Mouse (Mus musculus) kidney, embryonic 14.5 days (tissue): Measurements from ENCODE around the gene Smarca4. TPM values are rescaled to one million over a fixed set of nuclear protein-coding genes. Genes with fewer than 3 reads are reported as not detected.

ENCODE experiments used
- ATAC-seq: fragments of 200-750 bp; cut with Nextera tagmentation; 2 replicates; pipeline ENCODE4 v1.8.0; 2017; ENCODE audit warnings: moderate number of reproducible peaks, mild to moderate bottlenecking, moderate TSS enrichment, moderate library complexity; ENCODE audit not compliant: low FRiP score, low TSS enrichment
- H3K27ac ChIP-seq: fragments of 300-500 bp; sonication (generic); 2 replicates; pipeline ENCODE4 v1.5.1; 2014; ENCODE audit warnings: low read depth, mild to moderate bottlenecking, low read length, moderate library complexity, mixed read lengths
- H3K27me3 ChIP-seq: fragments of 300-500 bp; sonication (generic); 2 replicates; pipeline ENCODE4 v1.6.1; 2014; ENCODE audit warnings: mild to moderate bottlenecking, low read length; ENCODE audit not compliant: control insufficient read depth, insufficient read depth
- H3K36me3 ChIP-seq: fragments of 300-500 bp; sonication (generic); 2 replicates; pipeline ENCODE4 v1.6.1; 2014; ENCODE audit warnings: low read length, mixed read lengths; ENCODE audit not compliant: control insufficient read depth, insufficient read depth
- H3K4me1 ChIP-seq: fragments of 300-500 bp; sonication (generic); 2 replicates; pipeline ENCODE4 v1.6.1; 2014; ENCODE audit warnings: low read length, mixed read lengths; ENCODE audit not compliant: control insufficient read depth, insufficient read depth
- H3K4me2 ChIP-seq: fragments of 300-500 bp; sonication (generic); replicated peaks from 2 replicates; pipeline ENCODE4 v1.6.1; 2014; ENCODE audit warnings: low read depth, mild to moderate bottlenecking, low read length
- H3K4me3 ChIP-seq: fragments of 300-500 bp; sonication (generic); 2 replicates; pipeline ENCODE4 v1.5.1; 2014; ENCODE audit warnings: mild to moderate bottlenecking, low read length
- H3K9ac ChIP-seq: fragments of 300-500 bp; sonication (generic); 2 replicates; pipeline ENCODE4 v1.6.1; 2014; ENCODE audit warnings: low read depth, mild to moderate bottlenecking, low read length, moderate library complexity
- H3K9me3 ChIP-seq: fragments of 300-500 bp; sonication (generic); 2 replicates; pipeline ENCODE4 v1.6.1; 2016; ENCODE audit warnings: low read length; ENCODE audit not compliant: control insufficient read depth
- WGBS: fragments of 180-500 bp; shearing (Covaris S2); extraction: QIAGEN DNeasy Blood & Tissue Kit; methylation state at CpG from one replicate; pipeline ENCODE4 v1.1.7; 2014; 5-methylcytosine and 5-hydroxymethylcytosine counted together
- polyA plus RNA-seq: library from polyadenylated mRNA; unstranded; fragments of >200 nt; fragmentation: Nextera tagmentation; extraction: Ambion mirVana; gene quantifications from 2 replicates; pipeline ENCODE4 v1.2.1, GENCODE M21; 2014

Gene Smarca4
- polyA plus RNA-seq, 1 experiment from 2014 or later = 125 TPM

- Histone ChIP-seq H3K4me3 (no peak overlapping the region), H3K4me1 (no peaks in the 10 kb centered on the region), H3K36me3 (peaks cover 89% of the 10 kb centered on the region), H3K27me3 (no peaks in the 10 kb centered on the region), H3K27ac (no peak overlapping the region), H3K9me3 (no peaks in the 10 kb centered on the region), H3K9ac (no peak overlapping the region), H3K4me2 (no peak overlapping the region)
- WGBS = 95% methylated on average over 14 of the region's 14 CpGs
- ATAC-seq = no peak
These were observed 124.5 kb downstream of the Smarca4 start for GRCm38 (mm10) chr9:21740427-21740826.

GRCm38 (mm10) chr9:21741514-21741913 is 125.5 kb downstream of the Smarca4 start:
- Histone ChIP-seq H3K27me3 (no peaks in the 10 kb centered on the region), H3K9ac (no peak overlapping the region), H3K9me3 (no peaks in the 10 kb centered on the region), H3K4me1 (no peaks in the 10 kb centered on the region), H3K4me3 (no peak overlapping the region), H3K36me3 (peaks cover 90% of the 10 kb centered on the region), H3K4me2 (no peak overlapping the region), H3K27ac (no peak overlapping the region)
- WGBS = 93% methylated on average over 11 of the region's 11 CpGs
- no peak for ATAC-seq

GRCm38 (mm10) chr9:21747238-21747774 is 131.3 kb downstream of the Smarca4 start:
- H3K36me3 ChIP-seq = peaks cover 68% of the 10 kb centered on the region
- no peak overlapping the region for H3K4me2 ChIP-seq
- peaks cover 5% of the 10 kb centered on the region; the same call in 1 of the 2 replicates for H3K4me1 ChIP-seq
- H3K9me3 ChIP-seq = no peaks in the 10 kb centered on the region
- 71% methylated on average over 3 of the region's 3 CpGs for WGBS
- ATAC-seq = no peak
- H3K27ac ChIP-seq = no peak overlapping the region
- no peak overlapping the region for H3K4me3 ChIP-seq
- H3K9ac ChIP-seq = no peak overlapping the region
- no peaks in the 10 kb centered on the region for H3K27me3 ChIP-seq

- Histone ChIP-seq H3K27ac (no peak overlapping the region), H3K9ac (no peak overlapping the region), H3K9me3 (no peaks in the 10 kb centered on the region), H3K4me1 (peaks cover 10% of the 10 kb centered on the region; the same call in 1 of the 2 replicates), H3K27me3 (no peaks in the 10 kb centered on the region), H3K4me3 (no peak overlapping the region), H3K36me3 (peaks cover 61% of the 10 kb centered on the region), H3K4me2 (no peak overlapping the region)
- ATAC-seq = no peak
- WGBS = 53% methylated on average over 7 of the region's 7 CpGs
These were observed 132.1 kb downstream of the Smarca4 start for GRCm38 (mm10) chr9:21748033-21748432.

DNA sequence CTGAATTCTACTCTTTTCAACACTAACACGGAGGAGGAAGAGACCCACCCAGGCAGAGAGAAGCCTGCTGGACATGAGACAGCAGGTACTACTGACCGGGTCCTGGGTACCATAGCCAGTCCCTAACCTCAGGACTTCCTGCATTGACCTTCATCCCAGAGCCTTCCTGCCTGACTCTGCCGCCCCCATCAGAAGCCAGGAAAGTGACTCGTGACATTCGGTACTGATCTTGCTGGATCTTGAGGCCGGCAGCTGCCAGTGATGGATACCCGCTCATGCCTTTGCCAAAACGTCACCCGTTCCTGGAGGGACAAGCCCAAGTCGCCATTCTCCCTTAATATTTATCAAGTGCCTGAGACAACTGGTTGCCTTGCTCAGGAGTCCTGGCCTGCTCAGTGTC is 132.5 kb downstream of the Smarca4 start:
- Histone ChIP-seq H3K4me1 (peaks cover 11% of the 10 kb centered on the region; the same call in 1 of the 2 replicates), H3K36me3 (peaks cover 61% of the 10 kb centered on the region), H3K9me3 (no peaks in the 10 kb centered on the region), H3K9ac (no peak overlapping the region), H3K27me3 (no peaks in the 10 kb centered on the region), H3K4me3 (no peak overlapping the region), H3K27ac (no peak overlapping the region), H3K4me2 (no peak overlapping the region)
- no peak for ATAC-seq
- WGBS = 85% methylated on average over 10 of the region's 10 CpGs

GRCm38 (mm10) chr9:21749382-21750118 is 133.6 kb downstream of the Smarca4 start:
- Histone ChIP-seq H3K27me3 (no peaks in the 10 kb centered on the region), H3K4me1 (peaks cover 15% of the 10 kb centered on the region; the same call in 1 of the 2 replicates), H3K36me3 (peaks cover 54% of the 10 kb centered on the region), H3K4me3 (no peak overlapping the region), H3K9ac (no peak overlapping the region), H3K9me3 (no peaks in the 10 kb centered on the region), H3K4me2 (no peak overlapping the region), H3K27ac (no peak overlapping the region)
- ATAC-seq = no peak
- 87% methylated on average over 6 of the region's 6 CpGs for WGBS

DNA sequence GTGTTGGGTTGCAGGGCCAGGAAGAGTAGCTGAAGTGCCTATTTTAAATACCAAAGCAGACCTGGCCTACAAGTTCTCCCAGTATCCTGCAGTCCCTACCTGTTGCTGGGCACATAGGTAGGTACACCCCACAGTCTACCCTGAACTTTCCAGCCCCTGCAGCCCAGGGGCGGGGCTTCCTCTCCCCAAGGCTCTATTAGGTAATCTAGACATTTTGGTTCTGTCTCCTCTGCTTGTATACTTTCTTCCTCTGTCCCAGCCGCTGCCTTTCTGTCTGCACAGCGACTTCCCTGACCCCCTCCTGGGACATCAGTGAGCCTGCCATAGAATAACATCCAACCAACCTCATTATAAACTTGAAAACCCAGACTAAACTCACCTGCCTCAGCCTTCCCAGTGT is 134.4 kb downstream of the Smarca4 start:
- Histone ChIP-seq H3K4me2 (no peak overlapping the region), H3K9ac (no peak overlapping the region), H3K4me3 (no peak overlapping the region), H3K27ac (no peak overlapping the region), H3K4me1 (peaks cover 15% of the 10 kb centered on the region; the same call in 1 of the 2 replicates), H3K9me3 (no peaks in the 10 kb centered on the region), H3K27me3 (no peaks in the 10 kb centered on the region), H3K36me3 (peaks cover 46% of the 10 kb centered on the region)
- 74% methylated on average over 3 of the region's 3 CpGs for WGBS
- ATAC-seq = no peak

- Histone ChIP-seq H3K27me3 (no peaks in the 10 kb centered on the region), H3K36me3 (peaks cover 41% of the 10 kb centered on the region), H3K4me1 (peaks cover 15% of the 10 kb centered on the region; the same call in 1 of the 2 replicates), H3K27ac (no peak overlapping the region), H3K4me2 (no peak overlapping the region), H3K4me3 (no peak overlapping the region), H3K9ac (no peak overlapping the region), H3K9me3 (no peaks in the 10 kb centered on the region)
- ATAC-seq = no peak; the same call in 1 of the 2 replicates
- 69% methylated on average over 6 of the region's 6 CpGs for WGBS
These were observed 135.4 kb downstream of the Smarca4 start for GRCm38 (mm10) chr9:21751347-21751746.

- no peaks in the 10 kb centered on the region for H3K9me3 ChIP-seq
- H3K4me1 ChIP-seq = peaks cover 15% of the 10 kb centered on the region; the same call in 1 of the 2 replicates
- WGBS = 34% methylated on average over 10 of the region's 10 CpGs
- peak; percentile 50; the same call in 1 of the 2 replicates for ATAC-seq
- H3K27me3 ChIP-seq = no peaks in the 10 kb centered on the region
- peaks cover 41% of the 10 kb centered on the region for H3K36me3 ChIP-seq
- peak overlapping the region; percentile 74 for H3K27ac ChIP-seq
- H3K4me2 ChIP-seq = no peak overlapping the region
- no peak overlapping the region for H3K9ac ChIP-seq
- H3K4me3 ChIP-seq = no peak overlapping the region
These were observed 136.4 kb downstream of the Smarca4 start for GRCm38 (mm10) chr9:21752252-21752792.
